Mouse (Mus musculus) retina, postnatal 7 days (tissue): ENCODE results near the gene Gale.
"Not testable (repeated sequence)": the region's sequence is repeated elsewhere in the genome, so short reads cannot be mapped to it uniquely, and the experiment has no call there.

Experiments
- DNase-seq: peaks from one replicate; pipeline ENCODE4 v3.0.0-alpha.2; 2012; ENCODE audit warnings: low read depth, low spot score

The Gale gene

GRCm38 (mm10) chr4:135970585-135970984, 7.1 kb downstream of the Gale start:
- no peak for DNase-seq

- DNase-seq: no peak
These were observed 8.5 kb downstream of the Gale start for GRCm38 (mm10) chr4:135971805-135972555.

GRCm38 (mm10) chr4:135972556-135972906, 9.0 kb downstream of the Gale start, which contains the start of gene Lypla2:
Gene Lypla2, minus strand, starts transcription at chr4:135972626.
- peak; percentile 64 for DNase-seq

DNA sequence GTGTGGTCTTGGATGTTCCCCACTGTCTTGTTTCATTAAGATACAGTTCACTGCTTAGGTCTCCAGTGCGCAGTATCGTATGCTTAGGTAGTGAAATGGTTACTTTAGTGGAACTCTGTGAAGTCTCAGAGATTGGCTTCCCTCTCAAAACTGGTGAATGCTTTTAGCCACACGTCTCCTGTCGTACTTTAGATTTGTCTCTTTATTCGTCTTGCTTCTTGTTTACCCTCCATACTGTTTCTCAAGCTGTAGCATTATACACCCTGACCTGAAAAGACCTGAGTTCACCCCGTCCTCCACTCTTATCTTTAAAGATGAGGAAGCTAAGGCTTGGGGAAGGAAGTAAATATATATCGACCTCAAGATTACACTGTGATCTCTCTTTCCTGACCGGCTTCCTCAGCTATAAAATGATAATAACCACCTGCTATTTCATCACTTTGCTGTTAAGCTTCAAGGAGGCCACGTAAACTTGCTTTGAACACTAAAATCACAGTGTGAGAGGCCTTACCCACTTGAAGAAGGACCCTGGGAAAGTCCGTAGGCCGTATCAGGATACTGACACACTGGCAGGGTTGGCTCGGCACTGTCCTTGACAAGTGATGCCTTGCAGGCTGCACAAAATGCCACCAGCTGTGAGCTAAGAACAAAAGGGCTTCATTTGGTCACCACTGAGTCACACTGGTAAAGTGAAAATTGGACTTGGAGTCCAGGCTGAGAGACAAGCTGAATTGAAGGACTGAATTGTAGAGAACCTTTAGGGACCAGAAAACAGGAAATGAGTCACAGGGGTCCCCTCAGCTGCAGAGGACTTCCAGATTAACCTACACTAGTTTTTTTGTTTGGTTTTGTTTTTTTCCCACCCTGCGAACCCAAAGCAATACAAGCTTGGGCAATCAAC, 9.6 kb downstream of the Gale start:
- no peak for DNase-seq

DNA sequence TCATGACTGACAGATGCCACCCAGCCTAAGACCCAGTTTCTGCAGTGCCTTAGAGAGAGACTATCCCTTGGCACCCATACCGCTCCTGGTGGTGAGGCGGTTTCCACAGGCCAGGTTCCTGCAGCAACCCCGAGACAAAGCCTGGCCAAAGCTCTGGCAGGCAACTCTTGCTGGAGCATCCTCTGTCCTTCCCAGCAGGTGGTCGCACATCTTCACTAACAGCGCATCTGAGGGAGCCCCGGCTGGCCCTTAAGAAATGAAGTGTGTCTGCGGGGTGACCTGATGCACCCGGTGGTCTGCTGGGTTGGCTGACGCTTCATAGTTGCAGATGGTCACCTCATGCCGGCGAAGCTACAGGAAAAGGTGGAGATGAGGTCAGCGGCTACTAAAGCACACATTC, 12.6 kb downstream of the Gale start:
- DNase-seq: no peak

GRCm38 (mm10) chr4:135980223-135980622, 16.7 kb downstream of the Gale start:
- not testable (repeated sequence) for DNase-seq

DNA sequence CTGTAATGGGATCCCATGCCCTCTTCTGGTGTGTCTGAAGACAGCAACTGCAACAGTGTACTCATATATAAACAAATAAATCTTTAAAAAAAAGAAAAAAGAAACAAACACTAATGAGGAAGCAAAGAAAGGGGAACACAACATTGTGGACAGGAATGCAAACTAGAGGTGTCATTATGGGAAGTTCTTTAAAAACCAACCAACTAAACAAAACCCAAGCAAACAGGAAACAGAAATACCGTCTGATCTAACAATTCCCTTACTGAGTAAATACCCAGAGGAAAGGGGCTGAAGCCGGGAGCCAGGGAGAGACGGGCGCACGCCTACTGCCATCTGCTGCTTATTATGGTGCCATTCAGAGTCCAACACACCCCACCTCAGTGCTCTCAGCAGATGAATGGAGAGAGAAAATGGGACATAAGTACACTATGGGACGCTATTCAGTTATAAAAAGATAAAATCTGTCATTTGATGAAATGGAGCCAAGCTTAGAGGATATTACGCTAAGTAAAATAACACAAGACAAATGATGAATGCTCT, 18.1 kb downstream of the Gale start:
- DNase-seq: no peak

DNA sequence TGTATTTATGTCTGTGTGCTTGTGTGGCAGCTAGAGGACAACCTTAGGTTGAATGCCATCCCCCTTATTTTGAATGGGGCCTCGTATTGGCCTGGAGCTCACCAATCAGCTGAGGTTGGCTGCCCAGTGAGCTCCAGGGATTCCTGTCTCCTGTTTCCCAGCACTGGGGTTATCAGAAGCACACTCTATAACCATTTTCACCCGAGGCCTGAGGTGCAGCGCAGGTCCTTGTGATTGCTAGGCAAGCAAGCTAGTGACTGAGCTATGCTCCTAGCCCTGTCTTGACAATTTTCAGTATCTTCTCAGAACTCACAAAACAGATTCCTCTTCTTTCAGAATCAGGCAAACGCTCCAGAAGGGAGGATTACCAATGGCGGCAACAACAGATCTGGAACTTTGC, 21.0 kb downstream of the Gale start:
- DNase-seq: no peak

DNA sequence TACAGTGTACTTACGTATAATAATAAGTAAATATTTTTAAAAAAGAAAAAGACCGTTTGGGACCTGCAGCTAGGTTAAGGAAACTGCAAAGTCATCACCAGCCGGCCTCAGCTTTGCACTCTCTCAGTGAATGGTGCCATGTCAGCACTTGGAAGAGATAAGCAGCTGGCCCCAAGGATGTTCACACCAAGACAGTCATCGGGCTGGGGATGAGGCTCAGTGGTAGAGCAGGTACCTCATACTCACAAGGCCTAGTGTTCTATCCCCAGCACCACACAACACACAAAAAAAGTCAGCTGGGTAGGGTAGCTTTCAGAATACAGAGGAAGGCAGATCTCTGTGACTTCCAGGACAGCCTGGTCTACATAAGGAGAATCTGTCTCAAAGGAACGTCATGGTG, 21.7 kb downstream of the Gale start:
- no peak for DNase-seq

GRCm38 (mm10) chr4:135985769-135986168, 22.2 kb downstream of the Gale start:
- no peak for DNase-seq

DNA sequence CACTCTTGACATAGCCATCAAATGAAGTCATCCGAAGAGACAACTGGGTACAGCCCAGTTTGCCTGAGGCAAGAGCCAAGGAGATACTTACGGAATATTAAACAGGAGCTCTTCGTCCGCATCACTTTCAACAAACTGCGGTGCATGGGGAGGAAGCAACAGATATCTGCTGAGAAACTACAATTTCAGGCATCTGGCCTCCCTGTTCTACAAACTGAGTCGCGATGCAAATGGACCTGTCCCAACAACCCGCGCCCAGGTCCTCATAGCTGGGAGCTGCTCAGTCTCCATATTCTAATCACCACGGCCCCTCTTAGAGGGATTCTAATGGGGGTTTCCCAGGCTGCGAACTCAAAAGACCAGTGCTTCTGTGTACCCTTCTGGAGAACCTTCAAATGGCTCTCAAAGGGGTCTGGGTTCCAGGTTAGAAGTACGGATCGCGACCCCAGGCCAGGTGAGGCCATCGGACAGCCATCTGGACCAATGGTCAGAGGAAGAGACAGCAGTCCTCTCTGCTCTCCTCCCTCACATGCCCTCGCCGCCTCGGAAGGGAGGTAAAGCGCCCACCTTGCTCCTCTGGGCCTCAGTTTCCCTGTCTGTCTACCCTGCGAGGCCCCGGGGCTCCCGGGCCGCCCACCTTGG, 22.9 kb downstream of the Gale start:
- no peak for DNase-seq

DNA sequence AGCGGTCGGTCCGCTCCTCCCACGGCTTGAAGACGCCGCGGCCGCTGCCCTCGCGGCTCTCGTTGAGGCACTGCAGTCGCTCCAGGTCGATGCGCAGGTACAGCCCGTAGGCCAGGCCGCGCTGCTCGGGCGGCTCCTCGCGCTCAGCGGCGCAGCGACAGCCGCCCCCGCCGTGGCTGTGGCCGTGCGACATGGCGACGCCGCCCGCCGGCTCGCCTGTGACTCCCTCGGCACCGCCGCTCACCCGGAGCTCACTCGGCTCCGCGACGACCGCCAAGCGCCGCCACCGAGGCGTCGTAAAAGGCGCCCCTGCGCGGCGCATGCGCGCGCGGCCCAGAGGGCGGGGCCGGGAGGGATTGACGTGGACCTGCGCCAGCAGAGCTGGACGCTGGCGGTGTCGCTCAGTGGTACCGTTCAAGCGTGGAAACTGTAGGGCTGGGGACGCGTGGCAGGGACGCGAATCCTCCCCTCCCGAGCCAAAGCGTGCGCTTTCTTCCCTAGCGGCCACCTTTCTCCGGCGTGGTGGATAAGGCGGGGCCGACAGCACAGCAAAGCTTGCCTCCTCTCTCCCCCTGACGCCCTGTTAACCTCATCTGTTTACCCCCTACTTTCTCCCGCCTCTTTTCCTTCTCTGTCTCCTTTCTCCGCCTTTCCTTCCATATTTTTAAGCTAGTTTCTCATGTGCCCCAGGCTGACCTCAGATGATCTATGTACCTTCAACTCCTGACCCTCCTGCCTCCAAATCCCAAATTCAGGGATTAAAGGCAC, 23.6 kb downstream of the Gale start, which contains the start of gene Pithd1:
Pithd1 (minus strand) TSS at position 322 of the 768 bp plus-strand sequence.
- DNase-seq: peak; percentile 90

DNA sequence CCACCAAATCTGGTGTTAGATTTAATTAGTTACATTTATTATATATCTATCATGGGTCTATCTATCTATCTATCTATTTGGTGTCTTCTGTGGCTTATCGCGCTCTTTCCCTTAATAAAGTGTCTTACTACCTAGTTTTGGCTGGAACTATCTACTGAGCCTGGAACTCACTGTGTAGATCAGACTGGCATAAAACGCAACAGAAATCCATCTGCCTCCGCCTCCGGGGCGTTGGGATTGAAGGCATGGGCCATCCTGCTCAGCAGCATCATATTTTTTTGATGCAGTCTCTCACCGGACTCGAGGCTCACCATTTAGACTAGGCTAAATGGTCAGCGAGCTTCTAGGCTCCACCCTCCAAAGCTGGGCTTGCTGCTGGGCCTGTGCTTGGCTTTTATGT, 24.2 kb downstream of the Gale start:
- DNase-seq: no peak

GRCm38 (mm10) chr4:135993941-135994340, 30.4 kb downstream of the Gale start:
- DNase-seq: peak; percentile 61

- no peak for DNase-seq
These were observed 31.6 kb downstream of the Gale start for GRCm38 (mm10) chr4:135995118-135995517.

GRCm38 (mm10) chr4:136004107-136004675, 40.7 kb downstream of the Gale start:
- DNase-seq: no peak

GRCm38 (mm10) chr4:136004921-136005320, 41.4 kb downstream of the Gale start:
- DNase-seq: no peak

DNA sequence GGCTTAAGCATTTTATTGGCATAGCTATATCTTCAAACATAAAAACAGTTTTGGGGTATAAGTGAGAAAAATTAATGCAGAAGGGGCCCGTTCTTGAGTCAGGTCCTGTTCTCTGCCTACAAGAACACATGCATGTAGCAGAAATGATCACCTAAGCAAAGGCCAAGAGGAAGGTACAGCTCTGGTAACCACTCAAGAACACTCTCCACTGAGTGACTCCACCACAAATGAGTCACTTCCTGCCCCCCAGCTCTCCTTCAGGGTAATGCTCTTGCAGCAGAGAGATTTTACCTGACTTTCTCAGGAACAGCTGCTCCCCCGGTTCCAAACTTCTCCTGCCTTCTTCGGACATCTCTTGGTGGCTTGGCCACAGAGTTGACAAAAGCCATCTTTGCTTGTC, 43.3 kb downstream of the Gale start:
- DNase-seq: no peak

GRCm38 (mm10) chr4:136008782-136009447, 45.4 kb downstream of the Gale start:
- DNase-seq: no peak

DNA sequence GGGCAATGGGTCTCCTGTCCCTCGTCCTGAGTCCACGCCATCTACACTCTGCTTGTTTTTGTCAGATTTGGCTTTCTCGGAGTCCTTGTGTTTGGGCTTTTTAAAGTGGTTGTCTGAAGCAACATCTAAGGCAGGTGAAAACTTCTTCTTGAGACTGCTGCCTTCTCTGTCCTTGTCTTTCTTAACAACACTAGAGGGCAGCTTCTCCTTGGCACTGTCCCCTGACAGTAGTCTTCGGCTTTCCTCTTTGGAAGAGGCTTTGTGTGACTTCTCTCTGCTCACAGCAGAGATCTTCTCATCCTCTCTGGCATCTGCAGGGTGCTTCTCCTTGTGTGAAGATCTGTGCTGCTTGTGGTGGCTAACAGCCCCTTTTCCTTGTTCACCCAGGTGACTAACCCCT, 47.1 kb downstream of the Gale start:
- DNase-seq: no peak
